Mouse (Mus musculus): ENCODE data around the gene Gm5136.

Gm5136 gene

DNA sequence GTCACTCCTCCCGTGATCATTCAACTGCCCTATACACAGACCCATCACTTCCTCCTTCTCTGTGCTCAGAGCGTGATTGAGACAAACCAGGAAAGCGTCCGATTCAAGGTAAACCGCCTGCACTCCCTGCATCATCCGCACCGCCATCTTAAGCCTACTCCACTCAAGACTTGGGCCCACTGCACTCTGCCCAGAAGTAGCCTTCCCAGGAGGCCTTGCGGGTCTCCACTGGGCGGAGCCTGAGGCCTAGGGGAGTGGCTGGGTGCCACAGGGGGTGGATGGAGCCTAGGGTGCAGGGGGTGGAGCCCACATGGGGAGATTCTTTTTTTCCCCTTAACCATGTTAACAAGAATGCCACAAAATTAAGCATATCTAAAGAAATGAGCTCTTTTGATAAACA lies at the start of gene Gm5136:
Gene Gm5136, minus strand, starts transcription at position 215 of the 400 bp plus-strand sequence.
- no peak for DNase-seq

- no peak for DNase-seq
Observed at GRCm38 (mm10) chr10:108743759-108744158, 43.8 kb upstream of the Gm5136 start.

DNA sequence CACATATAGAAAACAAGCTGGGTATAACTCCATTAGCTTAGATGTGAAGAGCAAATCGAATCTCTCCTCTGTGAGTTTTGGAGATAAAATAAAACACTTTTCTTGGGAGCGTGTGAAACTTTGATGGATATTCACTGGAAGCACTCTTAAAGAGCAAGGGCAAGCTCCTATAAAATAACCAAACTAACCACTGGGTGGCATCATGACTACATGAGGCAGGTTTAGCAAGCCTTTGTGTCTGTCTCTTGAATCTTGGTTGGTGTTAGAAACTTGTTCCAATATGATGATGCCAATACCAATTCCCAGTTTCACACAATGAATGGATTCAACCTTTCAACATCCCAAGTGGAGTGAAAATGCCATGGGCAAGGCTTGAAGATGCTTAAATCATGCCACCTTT lies 34.0 kb upstream of the Gm5136 start:
- DNase-seq, result peak in 1 of 2 experiments; percentile 2

DNA sequence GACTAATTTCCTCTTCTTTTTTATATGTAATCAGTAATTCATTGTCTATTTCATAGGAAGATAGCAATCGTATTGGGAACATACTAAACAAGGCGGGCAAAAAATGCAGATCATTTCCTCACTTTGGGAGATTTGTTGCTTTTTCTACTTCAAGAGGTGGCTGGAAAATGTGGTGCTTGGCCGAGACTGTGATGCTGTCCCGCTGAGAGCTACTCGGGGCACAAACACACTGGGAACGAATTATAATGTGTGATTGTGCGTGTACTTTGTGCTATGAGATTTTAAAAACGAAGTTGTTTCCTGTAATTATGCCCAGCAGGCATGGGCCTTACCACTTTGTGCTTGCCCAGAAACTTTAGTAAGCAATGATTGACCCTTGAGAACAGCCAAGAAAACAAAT lies 29.0 kb upstream of the Gm5136 start:
- no peak for DNase-seq

GRCm38 (mm10) chr10:108726391-108726790 lies 26.4 kb upstream of the Gm5136 start:
- no peak for DNase-seq

GRCm38 (mm10) chr10:108724878-108725277 lies 24.9 kb upstream of the Gm5136 start:
- DNase-seq, result no peak

GRCm38 (mm10) chr10:108710514-108710913 lies 10.6 kb upstream of the Gm5136 start:
- DNase-seq, result peak; percentile 4 to 13

DNA sequence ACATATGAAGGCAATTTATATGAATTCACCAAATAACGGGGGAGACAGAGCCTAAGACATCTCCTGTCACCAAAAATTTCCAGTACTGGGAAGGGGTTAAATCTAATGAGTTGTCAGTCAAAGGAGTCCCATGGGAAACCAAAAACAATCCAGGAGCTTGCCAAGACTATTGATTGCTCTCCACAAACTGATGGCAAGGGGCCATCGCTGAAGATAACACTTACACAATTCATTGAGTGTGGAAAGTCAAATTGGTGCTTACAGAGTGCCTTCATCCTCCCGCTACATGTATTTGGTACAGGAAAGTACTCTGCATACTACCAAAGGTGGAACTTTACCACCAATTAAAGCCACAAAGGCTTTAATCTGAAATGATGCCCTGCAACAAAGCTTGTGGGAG lies 5.7 kb upstream of the Gm5136 start:
- DNase-seq, result no peak

GRCm38 (mm10) chr10:108701361-108702128 lies 1.6 kb upstream of the Gm5136 start:
- DNase-seq, result no peak

- no peak for DNase-seq
Observed at GRCm38 (mm10) chr10:108697062-108697461, 2.9 kb downstream of the Gm5136 start.

DNA sequence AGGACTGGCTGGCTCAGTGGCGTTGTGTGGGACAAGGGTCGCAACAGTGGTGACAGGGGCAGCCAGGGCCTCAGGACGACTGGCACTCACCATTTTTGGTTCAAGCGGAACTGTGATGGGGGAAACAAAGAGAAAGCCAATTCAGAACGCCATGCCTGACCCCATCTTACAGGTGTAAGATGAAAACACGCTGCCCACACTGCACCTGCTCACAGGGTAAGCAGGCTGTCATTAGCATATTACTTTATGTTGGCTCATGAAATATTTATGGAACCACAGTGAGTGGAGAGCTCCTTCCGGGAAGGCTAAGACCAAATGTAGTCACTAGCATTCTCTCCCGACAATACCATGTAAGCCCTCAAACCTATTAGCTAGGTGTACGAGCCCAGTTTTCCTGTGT lies 9.0 kb downstream of the Gm5136 start:
- no peak for DNase-seq

DNA sequence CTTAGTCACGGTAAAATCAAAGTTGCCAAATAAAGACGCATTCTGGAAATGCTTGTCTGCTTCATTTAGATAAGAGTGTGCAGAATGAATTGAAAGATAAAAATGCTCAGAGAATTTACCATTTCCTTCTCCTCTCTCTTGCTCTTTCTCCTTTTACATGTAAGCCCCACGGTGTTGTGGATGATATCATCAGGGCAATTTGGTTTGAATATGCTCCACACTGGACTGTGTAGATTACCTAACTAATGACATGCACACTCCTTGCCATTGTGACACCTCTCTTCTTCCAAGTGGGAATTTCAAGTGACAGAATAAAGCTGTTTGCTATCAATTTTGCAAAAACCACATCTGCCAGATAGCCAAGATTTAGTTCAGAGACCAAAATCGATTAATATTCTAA lies 13.3 kb downstream of the Gm5136 start:
- DNase-seq, result no peak

DNA sequence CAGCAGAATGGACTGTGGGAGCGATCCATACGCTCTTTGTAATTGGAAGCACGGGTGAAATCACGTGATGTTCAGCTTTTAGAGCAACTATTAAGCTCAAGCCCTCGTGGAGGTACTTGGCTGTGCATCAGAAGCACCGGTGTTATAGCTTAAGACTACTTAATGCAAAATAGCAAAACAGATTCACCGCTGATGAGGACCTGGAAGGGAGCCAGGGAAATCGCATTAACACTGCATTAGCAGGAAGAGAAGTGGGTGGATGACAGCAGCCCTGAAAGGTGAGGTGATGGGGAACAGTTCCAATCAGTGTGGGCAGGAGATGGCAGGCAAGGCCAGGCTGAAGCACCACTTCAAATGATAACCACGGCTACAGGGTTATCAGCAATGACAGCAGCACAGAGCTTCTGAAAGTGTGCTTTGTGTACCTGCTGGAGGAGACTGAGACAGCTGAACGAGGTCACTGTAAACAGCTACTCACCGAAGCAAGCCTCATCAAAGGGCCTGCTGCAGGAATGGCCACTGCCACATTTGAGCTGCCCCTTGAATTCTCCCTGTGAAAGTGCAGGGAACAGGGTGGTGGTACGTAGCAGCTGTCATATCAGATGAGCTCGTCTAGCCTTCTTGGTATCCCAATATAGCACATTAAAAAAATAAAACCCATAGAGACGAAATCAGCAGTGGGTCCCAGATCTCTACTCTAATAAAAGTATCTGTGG lies 20.1 kb downstream of the Gm5136 start:
- no peak for DNase-seq

- no peak for DNase-seq
Observed at GRCm38 (mm10) chr10:108677053-108677452, 22.9 kb downstream of the Gm5136 start.

GRCm38 (mm10) chr10:108668944-108669343 lies 31.0 kb downstream of the Gm5136 start:
- DNase-seq, result no peak

- DNase-seq, result no peak
Observed at GRCm38 (mm10) chr10:108660295-108660694, 39.7 kb downstream of the Gm5136 start.

DNA sequence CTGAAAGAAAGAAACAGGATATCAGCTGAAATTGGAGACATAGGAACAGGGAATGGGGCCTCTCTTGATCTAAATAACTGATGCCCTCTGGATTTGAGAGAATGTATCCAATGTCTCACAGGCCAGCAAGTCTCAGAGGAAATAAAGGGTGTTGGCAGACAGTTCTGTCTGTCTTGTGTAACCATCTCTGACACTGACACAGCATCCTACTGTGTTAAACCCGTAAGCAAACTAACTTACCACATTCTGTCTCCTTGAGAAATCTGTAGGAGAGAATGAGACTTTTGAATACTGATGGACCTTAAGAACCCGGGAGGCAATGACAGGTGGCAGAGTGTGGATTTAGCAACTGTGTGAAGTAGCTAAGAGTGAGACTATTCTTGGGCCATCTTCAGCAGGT lies 41.7 kb downstream of the Gm5136 start:
- DNase-seq, result no peak

GRCm38 (mm10) chr10:108657669-108658068 lies 42.3 kb downstream of the Gm5136 start:
- DNase-seq, result no peak

- DNase-seq, result no peak
Observed at GRCm38 (mm10) chr10:108656898-108657297, 43.1 kb downstream of the Gm5136 start.

DNA sequence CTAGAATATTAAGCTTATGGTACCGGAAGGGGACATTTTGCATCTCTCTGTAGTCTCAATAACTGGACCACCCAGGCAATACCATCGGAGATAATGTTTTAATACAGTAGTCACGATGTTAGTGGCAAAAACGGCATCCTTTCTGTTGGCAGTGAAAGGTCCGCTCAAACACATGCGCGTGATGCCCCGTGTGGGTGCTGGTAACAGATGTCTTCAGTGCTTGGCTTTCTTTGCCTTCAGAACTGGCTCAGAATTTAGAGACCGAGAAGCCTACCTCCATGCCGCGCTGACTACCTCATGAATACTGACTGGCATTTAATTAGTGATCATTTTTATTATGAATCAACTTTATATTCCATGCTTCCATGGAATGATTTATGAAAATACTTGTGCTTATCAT lies 44.9 kb downstream of the Gm5136 start:
- DNase-seq, result no peak

DNA sequence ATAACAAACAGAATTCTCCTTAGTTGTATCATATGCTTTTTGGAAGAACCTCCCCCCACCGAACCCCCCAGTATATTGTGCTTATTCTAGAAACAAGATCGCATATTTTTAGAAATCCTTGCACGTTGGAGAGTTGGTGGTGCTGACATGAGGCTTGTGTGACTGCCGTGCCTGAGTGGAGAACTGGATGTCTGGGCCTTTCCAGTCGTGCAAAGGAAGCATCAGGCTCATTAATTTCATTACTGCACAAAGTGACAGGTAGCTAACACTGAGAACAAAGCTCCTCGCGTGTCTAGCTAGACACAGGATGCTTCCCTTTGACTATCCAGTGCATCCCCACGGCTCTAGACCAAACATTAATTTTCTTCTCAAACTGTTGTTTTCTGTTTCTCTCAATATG lies 47.1 kb downstream of the Gm5136 start:
- DNase-seq, result no peak

GRCm38 (mm10) chr10:108652066-108652465 lies 47.9 kb downstream of the Gm5136 start:
- no peak for DNase-seq

GRCm38 (mm10) chr10:108649174-108649573 lies 50.8 kb downstream of the Gm5136 start:
- no peak for DNase-seq
